Mouse (Mus musculus) G1E (cell line): ENCODE measurements around the gene Mep1a. TPM values are rescaled to one million over a fixed set of nuclear protein-coding genes. Genes with fewer than 3 reads are reported as not detected.

Experiments used
- ATAC-seq: 2 replicates; pipeline ENCODE4 v1.8.0; 2016; ENCODE audit warnings: mild to moderate bottlenecking; ENCODE audit not compliant: insufficient number of reproducible peaks, poor library complexity, low FRiP score, severe bottlenecking; ENCODE audit errors: extremely low read depth
- DNase-seq: peaks from one replicate; pipeline ENCODE4 v3.0.0; 2012; ENCODE audit warnings: low spot score
- H3K27me3 ChIP-seq: 2 replicates; pipeline ENCODE4 v1.6.1; 2012; ENCODE audit warnings: mild to moderate bottlenecking, low read length, inconsistent platforms; ENCODE audit not compliant: insufficient read depth
- H3K36me3 ChIP-seq: replicated peaks from 2 replicates; pipeline ENCODE3; 2012; ENCODE audit warnings: mild to moderate bottlenecking, inconsistent platforms
- H3K4me1 ChIP-seq: 2 replicates; pipeline ENCODE4 v1.6.1; 2012; ENCODE audit warnings: low read depth, low read length, inconsistent platforms, mixed read lengths; ENCODE audit not compliant: insufficient read depth
- H3K4me3 ChIP-seq: 2 replicates; pipeline ENCODE4 v1.5.1; 2012; ENCODE audit warnings: low read depth, mild to moderate bottlenecking, inconsistent platforms, low read length, moderate library complexity, mixed read lengths
- H3K9me3 ChIP-seq: replicated peaks from 2 replicates; pipeline ENCODE4 v1.6.1; 2012; ENCODE audit warnings: inconsistent platforms
- CTCF ChIP-seq: IDR thresholded peaks from 2 replicates; pipeline ENCODE4 v1.5.1; 2012; ENCODE audit warnings: low read depth, low read length, inconsistent platforms, mixed read lengths
- GATA1 ChIP-seq: IDR thresholded peaks from 2 replicates; pipeline ENCODE4 v1.6.1; 2012; ENCODE audit warnings: borderline replicate concordance, low read length, inconsistent platforms, mixed read lengths
- GATA2 ChIP-seq: IDR thresholded peaks from 2 replicates; pipeline ENCODE4 v1.6.1; 2012; ENCODE audit warnings: low read depth, low read length, inconsistent platforms, borderline replicate concordance
- POLR2AphosphoS5 ChIP-seq: IDR thresholded peaks from 2 replicates; pipeline ENCODE4 v1.6.1; 2012; ENCODE audit warnings: low read depth, low read length, inconsistent platforms; ENCODE audit not compliant: insufficient replicate concordance
- TAL1 ChIP-seq: conservative IDR thresholded peaks from 2 replicates; pipeline ENCODE4 v1.6.1; 2012; ENCODE audit warnings: low read depth, low read length, inconsistent platforms, mixed read lengths
- polyA plus RNA-seq: library from polyadenylated mRNA; stranded (reverse); fragments of >175 nt; gene quantifications from 2 replicates; pipeline ENCODE4 v1.2.3, GENCODE M21; 2012
- total RNA-seq, 2 experiments: library from RNA; stranded (forward) in 1 of 2; stranded (reverse) in 1 of 2; fragments of 200-1000 nt in 1 of 2; fragments of >200 nt in 1 of 2; fragmentation: Nextera tagmentation in 1 of 2; gene quantifications; 2 replicates each; pipeline ENCODE4 v1.2.3; 2014 to 2017

Gene Mep1a
- total and polyA plus RNA-seq, 3 experiments, result not detected

GRCm38 (mm10) chr17:43470039-43470438, 32.6 kb downstream of the Mep1a start:
- TF ChIP-seq TAL1 (no peak), GATA2 (no peak)
- Histone ChIP-seq H3K4me1 (no peaks in the 10 kb centered on the region), H3K4me3 (no peak overlapping the region), H3K9me3 (peaks cover 44% of the 10 kb centered on the region), H3K36me3 (no peaks in the 10 kb centered on the region), H3K27me3 (no peaks in the 10 kb centered on the region)
- no peak for DNase-seq
- no peak for ATAC-seq

GRCm38 (mm10) chr17:43460245-43461181, 42.1 kb downstream of the Mep1a start:
- DNase-seq, result no peak
- TF ChIP-seq GATA1, result no peak
- no peak for TF ChIP-seq TAL1
- TF ChIP-seq POLR2AphosphoS5, result no peak
- TF ChIP-seq CTCF, result no peak
- TF ChIP-seq GATA2, result no peak

GRCm38 (mm10) chr17:43459737-43460230, 42.8 kb downstream of the Mep1a start:
- DNase-seq (no peak), ATAC-seq (no peak)
- peaks cover 47% of the 10 kb centered on the region for H3K9me3 ChIP-seq
- no peak for TF ChIP-seq GATA2
- no peak overlapping the region for H3K4me3 ChIP-seq
- no peaks in the 10 kb centered on the region for H3K4me1 ChIP-seq
- H3K36me3 ChIP-seq, result no peaks in the 10 kb centered on the region
- no peaks in the 10 kb centered on the region for H3K27me3 ChIP-seq

More at GRCm38 (mm10) chr17:43460245-43461181, 42.1 kb downstream of the Mep1a start:
- H3K4me3 ChIP-seq, result no peak overlapping the region
- H3K9me3 ChIP-seq, result peaks cover 43% of the 10 kb centered on the region
- ATAC-seq, result no peak
- no peaks in the 10 kb centered on the region for H3K4me1 ChIP-seq
- no peaks in the 10 kb centered on the region for H3K27me3 ChIP-seq
- H3K36me3 ChIP-seq, result no peaks in the 10 kb centered on the region

GRCm38 (mm10) chr17:43458598-43458997, 44.0 kb downstream of the Mep1a start:
- no peak overlapping the region for H3K4me3 ChIP-seq
- no peak for ATAC-seq
- TF ChIP-seq POLR2AphosphoS5 (no peak), GATA2 (no peak), CTCF (no peak), TAL1 (no peak), GATA1 (no peak)
- H3K4me1 ChIP-seq, result no peaks in the 10 kb centered on the region
- H3K9me3 ChIP-seq, result peaks cover 53% of the 10 kb centered on the region
- H3K36me3 ChIP-seq, result no peaks in the 10 kb centered on the region
- DNase-seq, result no peak
- no peaks in the 10 kb centered on the region for H3K27me3 ChIP-seq

DNA sequence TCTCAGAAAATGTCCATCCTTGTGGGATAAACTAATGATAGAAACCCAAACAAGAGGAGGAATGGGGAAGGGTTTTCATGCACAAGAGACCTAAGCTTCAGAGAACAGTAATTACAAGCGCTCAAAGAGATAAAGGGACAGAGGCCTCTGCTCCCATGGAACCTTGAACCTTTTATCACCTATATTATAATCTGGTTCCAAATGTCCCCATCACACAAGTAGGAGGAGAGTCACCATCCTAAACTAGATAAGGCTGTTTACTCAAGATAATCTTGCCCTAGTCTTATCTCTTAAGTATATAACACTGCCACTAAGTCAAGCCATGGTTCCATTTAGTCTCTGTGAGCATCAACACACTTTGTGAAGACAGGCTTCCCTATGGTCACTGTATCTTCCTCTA, 51.4 kb downstream of the Mep1a start:
- Histone ChIP-seq H3K36me3 (no peaks in the 10 kb centered on the region), H3K27me3 (no peaks in the 10 kb centered on the region), H3K4me1 (no peaks in the 10 kb centered on the region), H3K4me3 (no peak overlapping the region), H3K9me3 (peaks cover 41% of the 10 kb centered on the region)
- TF ChIP-seq POLR2AphosphoS5 (no peak), CTCF (no peak), GATA2 (no peak), GATA1 (no peak), TAL1 (no peak)
- no peak for ATAC-seq
- no peak for DNase-seq

- ATAC-seq (no peak), DNase-seq (no peak)
- Histone ChIP-seq H3K9me3 (peaks cover 47% of the 10 kb centered on the region), H3K4me3 (no peak overlapping the region), H3K36me3 (no peaks in the 10 kb centered on the region), H3K27me3 (no peaks in the 10 kb centered on the region), H3K4me1 (no peaks in the 10 kb centered on the region)
- TF ChIP-seq POLR2AphosphoS5 (no peak), TAL1 (no peak), CTCF (no peak), GATA1 (no peak), GATA2 (no peak)
Observed at GRCm38 (mm10) chr17:43434485-43434884, 68.1 kb downstream of the Mep1a start.
